In genomic region chr3:89396654-89397005, GRCm38 (mm10) we compare ENCODE assay signal across 10 mouse cellular contexts. TPM values are rescaled to one million over a fixed set of nuclear protein-coding genes. Genes with fewer than 3 reads are reported as not detected.
DNase-seq lines count a peak whose midpoint lies in the region; ATAC-seq and TF ChIP-seq lines count a peak whose summit lies in the region.
"Had no signal": no experiment of that assay in that cellular context is flagged by ENCODE, and none has a peak within 500 bp of the region (broad histone marks: within the 10 kb centered on the region; RNA-seq: fewer than 3 reads in every experiment).

No protein-coding gene starts in this region.

- in situ Hi-C loops in ES-E14 (cut with MboI; ENCODE audit: low sequenced_read_pairs in 2 of 2, unreplicated experiment in 2 of 2), result no loop called here

- intact Hi-C loops in heart, postnatal 36 days (cut with DNase I), result loop anchor here (2.0 to 5.0 kb wide), 3 partner anchors 14 to 91 kb away; partner anchors contain the start of gene Flad1

- no peak for ATAC-seq in heart, embryonic 13.5 days (ENCODE audit: extremely low read depth, insufficient number of reproducible peaks, low FRiP score, low TSS enrichment)
- no peak for ATAC-seq in hindbrain, embryonic 11.5 days (ENCODE audit: low FRiP score)

- DNase-seq in heart, postnatal 36 days, result no peak
- DNase-seq in ES-E14 (ENCODE audit: low read depth, low spot score) (no peak), MN1 (ENCODE audit: low spot score) (no peak)
- DNase-seq in hindbrain, embryonic 11.5 days (ENCODE audit: low spot score), result no peak
- no peak for DNase-seq in midbrain, embryonic 10.5 days (ENCODE audit: low spot score)
- no peak for DNase-seq in left cerebral cortex, adult 11 months (ENCODE audit: low spot score)
- no peak for DNase-seq in urinary bladder, postnatal 14 days (ENCODE audit: low spot score)
- DNase-seq: layer of hippocampus, adult 9-11 months; right cerebral cortex, postnatal 25 days had no signal

- no peaks in the 10 kb centered on the region for H3K9me3 ChIP-seq in heart, embryonic 13.5 days
- H3K9me3 ChIP-seq in ES-E14 (ENCODE audit: control insufficient read depth, insufficient read depth, low read depth, low read length), result no peaks in the 10 kb centered on the region
- no peaks in the 10 kb centered on the region for H3K9me3 ChIP-seq in hindbrain, embryonic 11.5 days (ENCODE audit: control insufficient read depth, low read length)
- no peaks in the 10 kb centered on the region for H3K9me3 ChIP-seq in midbrain, embryonic 10.5 days (replicated peaks)

- 1% methylated on average over 4 of the region's 4 CpGs for WGBS in heart, embryonic 13.5 days
- 2% methylated on average over 4 of the region's 4 CpGs for WGBS in hindbrain, embryonic 11.5 days
- 3% methylated on average over 4 of the region's 4 CpGs for WGBS in midbrain, embryonic 10.5 days

- H3K9ac ChIP-seq in heart, embryonic 13.5 days, result peak overlapping the region; percentile 87
- peak overlapping the region; percentile 21; the same call in 1 of the 2 replicates for H3K9ac ChIP-seq in ES-E14 (ENCODE audit: insufficient read depth, low read depth, low read length, poor library complexity, severe bottlenecking)
- H3K9ac ChIP-seq in hindbrain, embryonic 11.5 days (ENCODE audit: low read depth, low read length), result no peak overlapping the region

- H3K27ac ChIP-seq in heart, embryonic 13.5 days (replicated peaks), result peak overlapping the region; percentile 97
- H3K27ac ChIP-seq in ES-E14 (ENCODE audit: insufficient read depth, low read depth, low read length, poor library complexity, severe bottlenecking), result no peak overlapping the region
- H3K27ac ChIP-seq in hindbrain, embryonic 11.5 days (ENCODE audit: low read depth, low read length), result no peak overlapping the region
- peak overlapping the region; percentile 79; the same call in 1 of the 2 replicates for H3K27ac ChIP-seq in midbrain, embryonic 10.5 days (replicated peaks)

- peak overlapping the region; percentile 97 for H3K4me2 ChIP-seq in heart, embryonic 13.5 days
- H3K4me2 ChIP-seq in hindbrain, embryonic 11.5 days (replicated peaks; ENCODE audit: low read depth, low read length), result peak overlapping the region; percentile 94; the same call in 1 of the 2 replicates

- H3K36me3 ChIP-seq in heart, embryonic 13.5 days, result peaks cover 23% of the 10 kb centered on the region
- peaks cover 4% of the 10 kb centered on the region; the same call in 1 of the 2 replicates for H3K36me3 ChIP-seq in ES-E14 (ENCODE audit: control insufficient read depth, insufficient read depth, low read length, poor library complexity, severe bottlenecking)
- H3K36me3 ChIP-seq in hindbrain, embryonic 11.5 days (ENCODE audit: control insufficient read depth, insufficient read depth, low read length), result no peaks in the 10 kb centered on the region
- H3K36me3 ChIP-seq in midbrain, embryonic 10.5 days, result peaks cover 11% of the 10 kb centered on the region; the same call in 1 of the 2 replicates

- peaks cover 21% of the 10 kb centered on the region for H3K4me1 ChIP-seq in heart, embryonic 13.5 days
- no peaks in the 10 kb centered on the region; a peak in 1 of 4 replicates for H3K4me1 ChIP-seq in ES-E14 (ENCODE audit: control insufficient read depth in 2 of 2, insufficient read depth in 2 of 2, low read length in 2 of 2, poor library complexity in 1 of 2)
- H3K4me1 ChIP-seq in hindbrain, embryonic 11.5 days (replicated peaks; ENCODE audit: control insufficient read depth, insufficient read depth, low read length), result peaks cover 15% of the 10 kb centered on the region
- peaks cover 53% of the 10 kb centered on the region for H3K4me1 ChIP-seq in midbrain, embryonic 10.5 days

- no peaks in the 10 kb centered on the region for H3K27me3 ChIP-seq in heart, embryonic 13.5 days (replicated peaks)
- H3K27me3 ChIP-seq in hindbrain, embryonic 11.5 days (ENCODE audit: control insufficient read depth, insufficient read depth, low read length), result peaks cover 16% of the 10 kb centered on the region
- H3K27me3 ChIP-seq in midbrain, embryonic 10.5 days (ENCODE audit: low read depth, poor library complexity, severe bottlenecking), result peaks cover 25% of the 10 kb centered on the region

- peak overlapping the region; percentile 76 for H3K4me3 ChIP-seq in heart, embryonic 13.5 days
- H3K4me3 ChIP-seq in ES-E14 (ENCODE audit: insufficient read depth in 1 of 2, low read depth in 1 of 2, low read length in 2 of 2, poor library complexity in 1 of 2, severe bottlenecking in 1 of 2), result peak overlapping the region; percentile 52 to 64; a peak in 3 of 4 replicates
- H3K4me3 ChIP-seq in hindbrain, embryonic 11.5 days (ENCODE audit: low read depth, low read length), result peak overlapping the region; percentile 36
- peak overlapping the region; percentile 61 for H3K4me3 ChIP-seq in midbrain, embryonic 10.5 days

TF ChIP-seq in ES-E14, 5 proteins besides CTCF, POLR2A, EP300 and RAD21:
- TF ChIP-seq ZC3H11A (IDR thresholded peaks at IDR 0.05; ENCODE audit: borderline replicate concordance, low read depth, low read length) (no peak), MAFK (IDR thresholded peaks at IDR 0.05; ENCODE audit: insufficient read depth, low read depth, low read length) (no peak), ZNF384 (IDR thresholded peaks at IDR 0.05; ENCODE audit: low read depth, low read length) (no peak), CHD2 (IDR thresholded peaks at IDR 0.05; ENCODE audit: low read depth, low read length) (no peak), HCFC1 (IDR thresholded peaks at IDR 0.05; ENCODE audit: borderline replicate concordance, insufficient read depth, low read length) (no peak)

RNA-seq across cellular contexts. Expression of gene Zbtb7b, which starts 2.1 kb away (rescaled TPM):
- 1.9 and 2.1 TPM in 2 replicates for polyA plus RNA-seq in heart, embryonic 13.5 days (2015; fragmentation: Nextera tagmentation; extraction: Ambion mirVana)
- total RNA-seq in heart, postnatal 36 days (2021), result 10 to 100 TPM; 20.8 to 23.5 TPM
- total RNA-seq in ES-E14 (2012; rRNA removed), result 11.8 and 13.0 TPM in 2 replicates
- polyA plus RNA-seq in hindbrain, embryonic 11.5 days (2014; fragmentation: Nextera tagmentation; extraction: Ambion mirVana), result 0.47 and 1.2 TPM in 2 replicates
- 0.39 and 0.83 TPM in 2 replicates for polyA plus RNA-seq in midbrain, embryonic 10.5 days (2016; fragmentation: Nextera tagmentation; extraction: Ambion mirVana)

RNA-seq across cellular contexts. Expression of gene Lenep, which starts 6.0 kb away (rescaled TPM):
- 0.75 TPM in 1 of 2 replicates, not detected in the other for polyA plus RNA-seq in heart, embryonic 13.5 days (2015; fragmentation: Nextera tagmentation; extraction: Ambion mirVana)
- total RNA-seq in heart, postnatal 36 days (2021), result under 1 TPM; 0.24 to 0.72 TPM
- not detected in 2 replicates for total RNA-seq in ES-E14 (2012; rRNA removed)
- polyA plus RNA-seq in hindbrain, embryonic 11.5 days (2014; fragmentation: Nextera tagmentation; extraction: Ambion mirVana), result 0.22 and 0.95 TPM in 2 replicates
- polyA plus RNA-seq in midbrain, embryonic 10.5 days (2016; fragmentation: Nextera tagmentation; extraction: Ambion mirVana), result 0.68 and 1.2 TPM in 2 replicates

RNA-seq across cellular contexts. Expression of gene Flad1, which starts 15.0 kb away (rescaled TPM):
- 30.3 and 32.0 TPM in 2 replicates for polyA plus RNA-seq in heart, embryonic 13.5 days (2015; fragmentation: Nextera tagmentation; extraction: Ambion mirVana)
- total RNA-seq in heart, postnatal 36 days (2021), result 10 to 100 TPM; 44.0 to 55.1 TPM
- 20.3 and 20.9 TPM in 2 replicates for total RNA-seq in ES-E14 (2012; rRNA removed)
- polyA plus RNA-seq in hindbrain, embryonic 11.5 days (2014; fragmentation: Nextera tagmentation; extraction: Ambion mirVana), result 26.2 and 26.5 TPM in 2 replicates
- 27.9 and 34.2 TPM in 2 replicates for polyA plus RNA-seq in midbrain, embryonic 10.5 days (2016; fragmentation: Nextera tagmentation; extraction: Ambion mirVana)

RNA-seq across cellular contexts. Expression of gene Cks1b, which starts 21.6 kb away (rescaled TPM):
- 339 and 400 TPM in 2 replicates for polyA plus RNA-seq in heart, embryonic 13.5 days (2015; fragmentation: Nextera tagmentation; extraction: Ambion mirVana)
- 1 to 10 TPM; 5.1 to 5.4 TPM for total RNA-seq in heart, postnatal 36 days (2021)
- total RNA-seq in ES-E14 (2012; rRNA removed), result 162 and 190 TPM in 2 replicates
- 411 and 414 TPM in 2 replicates for polyA plus RNA-seq in hindbrain, embryonic 11.5 days (2014; fragmentation: Nextera tagmentation; extraction: Ambion mirVana)
- 540 and 645 TPM in 2 replicates for polyA plus RNA-seq in midbrain, embryonic 10.5 days (2016; fragmentation: Nextera tagmentation; extraction: Ambion mirVana)

RNA-seq across cellular contexts. Expression of gene Shc1, which starts 21.6 kb away (rescaled TPM):
- polyA plus RNA-seq in heart, embryonic 13.5 days (2015; fragmentation: Nextera tagmentation; extraction: Ambion mirVana), result 63.4 and 66.1 TPM in 2 replicates
- total RNA-seq in heart, postnatal 36 days (2021), result 10 to 100 TPM; 34.1 to 36.6 TPM
- 66.9 and 72.0 TPM in 2 replicates for total RNA-seq in ES-E14 (2012; rRNA removed)
- polyA plus RNA-seq in hindbrain, embryonic 11.5 days (2014; fragmentation: Nextera tagmentation; extraction: Ambion mirVana), result 32.2 and 37.0 TPM in 2 replicates
- 51.8 TPM in 2 replicates for polyA plus RNA-seq in midbrain, embryonic 10.5 days (2016; fragmentation: Nextera tagmentation; extraction: Ambion mirVana)

Comparison
In these comparisons a context has a peak if more than half of its experiments do, and no peak if none do; other contexts are left out.
1. H3K27ac ChIP-seq: peak in heart, embryonic 13.5 days (single experiment) and midbrain, embryonic 10.5 days (single experiment); none in ES-E14 (single experiment) and hindbrain, embryonic 11.5 days (single experiment).
2. Peak in every context shown above with its lines, with median percentiles within 50 percentile points of each other: H3K4me3 ChIP-seq.